Mouse (Mus musculus) skeletal muscle tissue, adult 2 months (tissue): ENCODE data around the gene Usp18.

Experiments
- DNase-seq: peaks from one replicate; pipeline ENCODE4 v3.0.0-alpha.2; 2012; ENCODE audit warnings: low read depth, low spot score

Gene Usp18

DNA sequence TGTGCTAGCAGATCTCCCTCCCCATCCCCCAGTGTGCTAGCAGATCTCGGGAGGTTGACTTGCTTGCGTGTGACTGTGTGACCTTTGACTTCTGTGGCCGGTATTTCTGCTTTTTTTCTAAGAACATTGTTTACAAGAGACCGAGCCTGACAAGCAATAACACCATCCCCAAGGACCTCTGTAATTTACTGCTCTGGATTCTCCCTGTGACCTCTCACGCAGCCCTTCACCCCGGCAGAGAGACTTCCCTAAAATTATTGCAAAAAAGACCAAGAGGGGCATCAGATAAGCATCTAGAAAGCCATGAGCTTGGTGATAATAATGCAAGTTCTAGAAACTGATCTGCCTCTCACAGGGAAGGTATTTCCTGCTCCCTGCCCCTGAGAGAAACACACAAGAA is 20.7 kb upstream of the Usp18 start:
- DNase-seq, result no peak

DNA sequence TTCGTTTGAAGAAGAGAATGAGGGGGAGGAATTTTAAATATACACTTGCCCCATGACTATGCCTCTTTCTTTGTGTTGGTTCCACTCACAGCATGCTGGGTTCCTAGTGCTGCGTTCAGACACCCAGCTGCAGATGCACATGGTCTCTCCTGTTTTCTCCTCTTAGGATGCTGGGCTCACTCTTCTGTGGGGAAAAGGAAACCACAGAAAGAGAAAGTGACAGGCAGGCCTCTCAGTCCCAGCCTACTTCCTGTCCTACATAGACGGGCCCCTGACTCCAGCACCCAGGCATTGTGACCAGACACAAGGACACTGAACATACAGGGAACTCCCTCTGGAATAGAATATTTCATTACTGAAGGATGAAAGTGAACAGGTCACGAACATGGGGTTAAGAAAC is 19.7 kb upstream of the Usp18 start:
- DNase-seq, result no peak

DNA sequence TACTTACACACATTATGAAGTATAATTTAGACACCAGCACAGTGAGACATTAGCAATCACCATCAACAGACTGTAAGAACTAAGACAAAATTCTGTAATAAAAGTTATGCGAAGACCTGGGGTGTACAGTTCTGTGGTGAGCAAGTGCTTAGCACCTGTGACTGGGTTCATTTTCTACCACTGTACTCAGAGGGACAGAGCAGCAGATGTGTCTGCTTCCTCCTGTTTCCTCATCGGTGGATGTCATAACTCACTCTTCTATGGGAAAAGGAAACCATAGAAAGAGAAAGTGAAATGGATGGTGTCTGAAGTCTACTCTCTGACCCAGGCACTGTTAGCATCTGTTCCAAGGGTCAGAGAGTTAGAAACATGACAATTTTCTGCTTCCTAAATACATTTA is 19.0 kb upstream of the Usp18 start:
- DNase-seq, result no peak

DNA sequence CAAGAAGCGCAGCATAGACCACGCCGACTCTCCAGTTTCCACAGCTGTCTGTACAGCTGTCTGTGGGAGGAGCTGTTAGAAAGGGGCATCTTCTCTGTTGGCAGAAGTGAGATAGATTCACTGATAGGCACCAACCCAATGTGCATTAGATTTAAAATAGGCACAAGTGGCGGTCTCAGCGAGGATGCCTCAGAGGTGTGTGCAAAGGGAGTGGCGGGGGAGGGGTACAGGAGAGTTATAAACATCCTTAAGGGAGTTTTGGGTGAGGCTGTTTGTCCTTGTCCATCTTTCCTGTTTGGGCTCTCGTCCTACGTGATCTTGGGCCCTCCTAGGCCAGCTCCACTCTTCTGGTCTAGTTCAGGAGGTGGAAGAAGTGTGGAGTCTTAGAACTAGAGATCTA is 17.3 kb upstream of the Usp18 start:
- DNase-seq, result no peak

DNA sequence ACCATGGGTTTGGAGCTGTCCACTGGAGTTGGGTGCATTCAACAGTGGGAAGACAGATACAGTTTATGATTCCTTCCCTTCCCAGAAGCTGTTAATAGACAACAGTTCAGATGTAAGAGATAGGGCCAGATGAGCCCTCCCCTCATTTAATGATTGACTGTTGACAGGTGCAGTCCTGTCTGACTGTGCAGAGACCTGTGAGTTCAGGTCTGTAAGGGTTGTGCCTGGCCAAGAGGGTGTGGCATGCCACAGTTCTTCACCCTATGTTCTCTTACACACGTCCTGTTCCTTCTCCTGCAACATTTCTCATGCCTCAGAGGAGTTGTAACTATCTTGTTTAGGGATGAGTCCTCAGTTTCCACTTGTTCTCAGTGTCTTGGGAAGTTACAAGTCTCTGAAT is 13.1 kb upstream of the Usp18 start:
- DNase-seq, result no peak

DNA sequence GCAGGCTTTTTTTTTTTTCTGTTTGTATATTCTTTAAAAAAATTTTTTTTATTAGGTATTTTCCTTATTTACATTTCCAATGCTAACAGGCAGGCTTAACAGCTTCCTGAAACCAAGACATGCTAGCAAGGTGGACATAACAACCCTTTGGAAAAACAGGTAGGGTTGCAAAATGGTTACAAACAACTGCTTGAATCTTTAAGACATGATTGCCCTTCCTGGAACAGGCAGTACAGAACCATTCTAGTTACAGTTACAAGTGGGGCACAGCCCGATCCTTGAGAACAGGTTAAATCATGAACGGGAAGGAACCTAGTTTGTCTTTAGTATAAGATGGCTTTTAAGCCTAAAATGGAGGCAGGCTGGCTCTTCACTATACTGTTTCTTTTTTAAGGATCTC is 9.3 kb upstream of the Usp18 start:
- DNase-seq, result no peak

DNA sequence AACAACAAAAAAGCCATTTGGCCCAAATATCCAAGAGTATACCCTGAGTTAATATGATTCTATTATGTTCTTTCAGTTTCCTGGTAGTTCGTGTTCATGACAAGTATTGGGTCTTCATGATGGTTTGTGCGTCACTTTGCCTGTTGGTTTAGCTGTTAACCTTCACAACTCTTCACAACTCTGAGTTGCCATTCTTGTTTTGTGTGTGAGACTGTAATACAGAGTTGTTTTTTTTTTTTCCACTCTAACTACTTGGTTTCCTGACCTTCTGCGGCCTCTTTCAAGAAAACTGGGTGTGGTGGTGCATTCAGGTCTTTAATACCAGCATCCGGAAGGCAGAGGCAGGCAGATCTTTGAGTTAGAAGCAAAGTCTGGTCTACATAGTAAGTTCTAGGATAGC is 7.5 kb upstream of the Usp18 start:
- no peak for DNase-seq

DNA sequence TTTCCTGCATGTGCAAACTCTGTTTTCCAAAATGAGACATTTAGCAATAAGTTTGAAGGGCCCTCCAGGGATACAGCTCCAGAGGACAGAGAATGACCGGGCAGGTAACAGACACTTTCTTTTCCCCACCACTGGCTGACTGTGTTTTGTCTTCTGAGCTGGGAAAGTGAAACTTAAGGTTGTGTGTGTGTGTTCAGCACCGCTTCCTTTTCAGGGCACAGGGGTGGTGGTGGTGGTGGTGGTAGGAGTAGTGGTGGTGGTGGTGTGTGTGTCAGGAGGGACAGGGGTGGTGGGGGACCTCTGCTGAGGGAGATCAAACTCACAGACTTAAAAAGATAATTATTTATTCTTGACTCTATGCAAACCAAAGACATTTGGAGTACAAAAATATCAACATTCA is 3.9 kb upstream of the Usp18 start:
- no peak for DNase-seq

DNA sequence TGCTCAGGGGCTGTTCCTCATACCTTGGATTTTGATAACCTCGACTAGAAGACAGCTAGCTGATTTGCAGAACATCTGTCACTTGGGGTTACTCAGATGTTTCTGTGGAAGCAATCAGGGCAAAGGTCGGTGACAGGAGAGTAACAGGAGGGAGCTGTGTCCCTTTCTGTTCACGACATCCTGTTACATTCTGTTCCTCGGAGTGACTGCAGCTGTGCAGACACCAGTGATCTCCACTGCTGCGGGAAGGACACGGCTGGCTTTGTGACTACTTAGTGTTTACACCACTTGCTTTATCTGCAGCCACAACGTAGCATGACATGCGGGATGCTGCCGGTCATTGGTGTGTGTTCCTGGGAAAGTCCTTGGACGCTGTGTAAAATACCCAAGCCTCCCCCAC is 2.5 kb upstream of the Usp18 start:
- DNase-seq, result no peak

DNA sequence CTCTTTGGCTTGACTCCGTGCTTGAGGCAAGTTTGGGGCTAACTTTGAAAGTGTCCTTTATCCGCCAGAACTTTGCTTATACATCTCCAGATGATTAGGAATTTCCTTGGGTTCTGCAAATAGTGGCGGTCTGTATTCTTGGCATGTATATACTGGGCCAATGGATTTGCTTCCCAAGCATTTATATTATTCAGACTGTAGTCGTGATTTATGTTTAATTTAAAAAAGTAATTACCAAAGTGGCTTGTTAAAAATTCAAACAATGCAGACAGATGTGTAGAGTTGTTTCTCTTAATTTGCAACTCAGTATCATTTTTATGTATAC is 293 bp downstream of the Usp18 start:
- DNase-seq, result no peak

DNA sequence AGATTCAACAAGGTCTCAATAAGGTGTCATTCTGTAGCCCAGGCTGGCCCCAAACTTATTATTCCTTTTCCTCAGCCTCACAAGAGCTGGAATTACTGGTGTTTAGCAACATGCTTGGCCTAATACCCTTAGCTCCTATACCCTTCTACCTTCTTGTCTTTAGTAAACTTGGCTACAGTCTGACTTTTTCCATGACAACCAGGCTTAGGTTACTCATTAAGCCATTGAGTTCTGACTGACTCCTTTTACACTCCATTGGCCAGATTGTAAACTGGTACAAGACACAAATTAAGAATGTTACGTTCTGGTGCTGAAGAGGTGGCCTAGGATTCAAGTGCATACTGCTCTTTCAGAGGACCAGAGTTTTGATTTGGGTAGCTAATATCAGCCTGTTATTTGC is 4.7 kb downstream of the Usp18 start:
- no peak for DNase-seq

DNA sequence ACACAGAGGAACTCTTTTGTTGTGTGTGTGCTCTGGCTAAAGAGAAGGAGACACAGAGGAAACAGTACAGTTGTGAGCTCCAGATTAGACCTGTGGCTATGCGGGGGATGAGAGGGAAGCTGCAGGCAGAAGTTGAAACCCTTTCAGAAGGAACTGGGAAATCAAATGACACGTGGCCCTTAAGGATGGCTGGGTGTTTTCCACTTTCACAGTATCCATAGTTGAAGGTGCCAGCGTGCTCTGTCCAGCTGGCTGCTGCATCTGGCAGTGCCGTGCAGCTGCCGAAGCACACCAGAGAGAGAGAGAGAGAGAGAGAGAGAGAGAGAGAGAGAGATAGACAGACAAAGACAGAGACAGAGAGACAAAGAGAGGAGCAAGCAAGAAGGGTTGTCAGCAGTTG is 5.5 kb downstream of the Usp18 start:
- DNase-seq, result no peak

DNA sequence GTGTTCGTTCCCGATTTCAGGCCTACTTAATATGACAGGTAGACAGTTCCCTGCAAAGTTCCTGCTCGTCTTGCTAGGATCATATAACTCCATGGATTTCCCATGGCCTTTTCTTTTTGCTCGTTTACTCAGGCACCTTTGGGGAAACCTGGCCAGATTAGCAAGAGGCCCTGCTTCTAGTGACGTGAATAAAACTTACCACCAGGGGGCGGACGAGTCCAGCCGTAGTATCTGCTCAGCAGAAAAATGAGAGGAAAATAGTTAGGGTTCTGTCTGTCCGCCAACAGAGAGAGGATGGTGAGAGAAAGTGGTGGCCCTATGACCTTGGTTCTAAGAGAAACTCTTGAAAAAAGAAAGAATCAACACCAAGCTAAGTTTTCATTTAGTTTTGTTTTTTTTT is 14.8 kb downstream of the Usp18 start:
- DNase-seq, result no peak

DNA sequence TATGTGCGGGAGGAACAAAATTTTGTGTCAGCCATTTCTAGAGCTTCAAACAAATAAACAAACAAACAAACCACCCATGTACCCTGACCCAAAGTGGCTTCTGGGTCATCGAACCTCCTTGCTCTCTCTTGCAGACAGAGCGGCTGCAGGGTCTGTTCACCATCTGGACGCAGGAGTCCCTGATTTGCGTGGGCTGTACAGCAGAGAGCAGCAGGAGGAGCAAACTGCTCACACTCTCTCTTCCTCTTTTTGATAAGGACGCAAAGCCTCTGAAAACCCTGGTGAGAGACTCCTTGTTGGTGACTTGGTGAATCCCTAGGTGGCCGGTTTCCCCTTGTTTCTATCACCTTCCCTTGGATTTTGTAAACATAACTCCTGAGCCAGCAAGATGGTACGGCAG is 15.5 kb downstream of the Usp18 start:
- DNase-seq, result no peak

DNA sequence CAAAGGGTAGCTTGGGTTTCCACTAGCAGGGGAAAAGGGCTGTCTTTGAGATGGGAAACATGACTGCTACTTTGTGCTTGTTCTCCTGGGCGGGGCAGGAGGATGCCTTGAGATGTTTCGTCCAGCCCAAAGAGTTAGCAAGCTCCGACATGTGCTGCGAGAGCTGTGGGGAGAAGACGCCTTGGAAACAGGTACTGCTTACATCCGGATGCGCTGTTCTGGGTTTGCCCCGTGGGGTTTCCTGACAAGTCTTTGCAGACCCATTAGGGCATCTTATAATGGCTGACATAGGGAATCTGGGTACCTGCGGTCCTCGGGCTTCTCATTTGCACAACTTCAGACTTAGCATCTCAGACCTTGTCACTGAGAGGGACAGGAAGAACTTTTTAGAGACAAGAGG is 16.3 kb downstream of the Usp18 start:
- DNase-seq, result no peak

DNA sequence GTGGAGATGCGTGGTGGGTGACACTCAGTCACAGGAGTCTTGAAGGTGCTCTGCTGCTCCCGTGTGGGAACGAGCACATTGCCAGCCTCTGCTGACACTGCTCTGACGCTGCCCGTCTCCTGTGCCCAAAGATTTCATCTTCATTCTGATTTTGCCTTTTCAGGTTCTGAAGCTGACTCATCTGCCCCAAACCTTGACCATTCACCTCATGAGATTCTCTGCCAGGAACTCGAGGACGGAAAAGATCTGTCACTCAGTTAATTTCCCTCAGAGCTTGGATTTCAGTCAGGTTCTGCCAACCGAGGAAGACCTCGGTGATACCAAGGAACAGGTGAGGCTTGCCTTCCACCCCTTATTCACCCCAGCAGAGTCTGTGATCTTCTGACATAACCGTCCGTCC is 16.8 kb downstream of the Usp18 start:
- DNase-seq, result no peak

DNA sequence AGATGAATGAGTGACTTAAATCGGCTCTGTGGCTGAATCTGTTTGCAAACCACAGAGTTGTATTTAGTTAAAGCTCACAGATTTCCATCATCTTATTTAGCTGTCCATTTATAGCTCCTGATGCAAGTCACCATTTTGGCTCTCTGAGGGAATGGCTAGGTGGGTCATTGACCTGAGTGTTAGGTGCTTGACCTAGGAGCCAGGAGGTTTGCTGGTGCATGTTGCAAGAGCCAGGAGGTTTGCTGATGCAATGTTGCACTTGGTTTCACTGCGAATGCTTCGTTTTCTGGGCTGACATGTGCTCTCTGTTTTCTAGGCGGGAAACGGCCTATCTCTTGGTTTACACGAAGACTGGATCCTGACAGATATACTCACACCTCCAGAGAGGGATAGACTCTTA is 24.4 kb downstream of the Usp18 start:
- no peak for DNase-seq

DNA sequence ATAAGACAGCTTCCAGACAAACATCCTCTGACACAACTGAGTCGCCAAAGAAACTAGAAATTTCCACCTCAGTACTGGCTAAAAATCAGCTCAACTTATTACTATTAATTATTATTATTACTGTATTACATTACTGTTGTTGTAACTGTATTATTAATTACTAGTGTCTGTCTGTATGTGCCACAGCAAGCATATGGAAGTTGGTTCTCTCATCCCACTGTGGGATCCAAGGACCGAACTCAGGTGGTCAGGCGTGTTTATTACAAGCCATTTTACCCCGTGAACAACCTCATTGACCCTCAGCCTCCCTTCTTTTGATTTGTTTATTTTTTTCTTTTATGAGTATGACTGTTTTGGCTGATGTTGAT is 26.0 kb downstream of the Usp18 start:
- no peak for DNase-seq

DNA sequence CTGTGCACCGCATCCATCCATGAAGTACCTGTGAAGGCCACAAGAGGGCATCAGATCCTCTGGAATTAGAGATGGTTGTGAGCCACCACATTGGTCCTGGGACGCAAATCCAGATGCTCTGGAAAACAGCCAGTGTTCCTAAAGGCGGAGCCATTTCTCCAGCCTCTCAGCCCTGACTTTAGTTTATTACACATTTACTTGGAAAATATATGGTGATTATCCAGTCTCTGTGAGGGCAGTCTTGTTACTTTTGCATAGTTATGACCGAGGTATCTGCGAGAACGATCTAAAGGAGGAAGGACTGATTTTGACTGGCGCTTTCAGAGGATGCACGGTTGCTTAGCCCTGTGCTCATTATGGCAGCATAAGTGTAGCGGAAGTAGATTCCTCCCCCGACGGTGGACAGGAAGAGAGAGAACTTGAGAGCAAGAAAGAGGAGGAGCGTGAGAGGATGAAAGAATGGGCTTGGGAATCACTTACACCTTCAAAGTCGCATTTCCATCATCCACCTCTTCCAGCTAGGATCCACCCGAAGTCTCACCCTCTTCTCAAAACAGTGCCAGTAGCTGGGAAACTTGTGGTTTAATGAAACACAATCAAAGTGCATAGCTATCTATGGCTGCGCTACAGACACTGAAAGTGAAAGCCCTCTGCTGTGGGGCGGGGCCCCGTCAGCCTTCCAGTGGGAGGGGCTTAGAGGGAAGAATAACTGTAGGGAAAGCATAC is 26.5 kb downstream of the Usp18 start:
- DNase-seq, result peak; percentile 77

DNA sequence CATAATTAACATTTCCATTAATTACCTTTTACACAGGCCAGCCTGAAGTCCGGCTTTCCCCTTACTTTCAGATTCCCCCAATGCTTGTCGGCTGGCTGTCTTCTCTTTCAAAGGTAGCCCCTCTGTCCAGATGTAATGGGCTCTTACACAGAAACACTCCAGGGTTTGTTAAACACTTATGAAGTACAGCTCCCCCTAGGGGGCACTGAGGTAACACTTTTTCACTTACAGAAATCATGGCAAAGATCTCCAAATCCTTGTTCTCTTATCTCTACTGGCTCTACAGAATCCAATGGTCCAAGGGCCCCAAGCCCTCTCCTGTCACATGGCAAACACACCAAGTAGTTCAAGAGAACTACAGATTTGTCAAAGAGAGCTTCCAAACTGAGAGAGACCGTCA is 28.6 kb downstream of the Usp18 start:
- no peak for DNase-seq

DNA sequence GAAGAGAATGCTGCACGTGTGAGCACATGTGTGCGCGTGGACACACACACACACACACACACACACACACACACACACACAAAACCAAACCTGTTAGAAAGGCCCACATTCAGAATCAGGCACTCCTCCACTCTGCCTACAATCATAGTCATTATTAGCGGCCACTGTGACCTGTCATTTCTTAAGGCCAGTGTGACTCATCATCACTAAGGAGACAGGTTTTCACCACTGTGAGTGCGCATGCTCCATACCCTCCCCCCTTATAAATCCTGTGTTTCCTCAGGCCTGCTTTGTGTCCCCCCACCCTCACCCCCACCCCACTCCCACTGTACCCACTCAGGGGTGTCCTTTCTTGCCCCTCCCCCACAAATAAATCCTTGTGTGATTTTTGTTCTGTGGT is 38.4 kb downstream of the Usp18 start:
- DNase-seq, result no peak

DNA sequence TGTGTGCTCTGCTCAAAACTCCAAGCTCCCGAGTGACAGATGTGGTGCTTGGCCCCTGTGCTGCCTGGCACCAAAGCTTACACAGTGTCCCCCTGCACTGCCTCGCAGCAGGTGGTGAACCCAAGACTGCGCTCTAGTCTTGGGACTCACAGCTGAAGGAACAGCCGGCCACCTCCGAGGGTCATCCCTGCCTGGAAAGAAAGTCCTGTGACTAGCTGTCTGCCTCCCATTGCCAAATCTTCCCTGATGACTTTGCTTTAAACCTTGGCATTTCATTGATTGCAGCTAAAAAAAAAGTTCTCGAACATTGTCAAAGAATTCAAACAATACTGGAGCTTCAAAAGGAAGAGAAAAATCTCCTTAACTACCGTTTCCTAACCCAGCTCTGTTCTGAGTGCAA is 53.6 kb downstream of the Usp18 start:
- DNase-seq, result no peak

DNA sequence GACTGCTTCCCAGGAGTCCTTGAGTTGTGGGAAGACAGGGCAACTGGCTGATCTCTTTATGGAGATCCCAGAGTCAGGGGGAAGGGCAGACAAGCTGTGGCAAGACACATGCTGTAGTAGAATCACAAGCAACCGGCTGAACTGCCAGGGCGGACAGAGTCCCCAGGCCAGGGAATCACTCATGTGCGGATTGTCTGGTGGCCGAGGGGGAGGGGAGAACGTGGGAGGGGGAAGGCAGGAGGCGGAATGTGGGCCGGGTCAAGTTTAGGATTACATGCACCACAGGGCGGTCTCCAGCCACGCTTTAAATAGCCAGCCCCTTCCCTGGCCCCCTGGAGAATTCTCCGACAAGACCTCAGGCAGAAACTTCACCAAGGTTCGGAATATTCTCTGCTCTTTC is 54.2 kb downstream of the Usp18 start, which contains the start of gene Slc6a13:
Gene Slc6a13 (plus strand): TSS at position 274 of the 400 bp plus-strand sequence.
- no peak for DNase-seq

DNA sequence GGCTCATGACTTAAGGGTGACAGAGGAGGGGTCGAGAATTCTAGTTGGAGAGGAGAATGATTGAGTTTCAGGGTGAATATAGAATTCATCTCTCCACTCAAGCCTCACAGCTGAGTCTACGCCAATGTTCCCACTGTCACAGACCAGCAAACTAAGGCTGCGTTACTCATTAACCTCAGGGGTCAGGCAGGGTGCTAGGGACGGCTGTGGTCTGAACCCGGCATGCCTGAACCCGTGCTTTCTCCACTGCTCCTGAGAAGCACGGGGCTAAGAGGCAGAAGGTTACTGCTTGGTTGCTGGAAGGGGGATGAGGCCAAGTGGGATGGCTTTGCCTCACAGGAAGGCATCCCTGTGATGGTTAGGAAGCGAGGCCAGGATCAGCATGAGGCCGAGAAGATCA is 54.8 kb downstream of the Usp18 start:
- DNase-seq, result no peak
